Mouse (Mus musculus) lung, postnatal 0 days (tissue): ENCODE measurements around the gene Slc35c1.

Experiments used
- CTCF ChIP-seq: IDR thresholded peaks from 2 replicates; pipeline ENCODE4 v1.5.1; 2016; ENCODE audit warnings: antibody characterized with exemption, mild to moderate bottlenecking
- EP300 ChIP-seq: IDR thresholded peaks from 2 replicates; pipeline ENCODE4 v1.6.1; 2016; ENCODE audit warnings: antibody characterized with exemption, mild to moderate bottlenecking, control low read depth

DNA sequence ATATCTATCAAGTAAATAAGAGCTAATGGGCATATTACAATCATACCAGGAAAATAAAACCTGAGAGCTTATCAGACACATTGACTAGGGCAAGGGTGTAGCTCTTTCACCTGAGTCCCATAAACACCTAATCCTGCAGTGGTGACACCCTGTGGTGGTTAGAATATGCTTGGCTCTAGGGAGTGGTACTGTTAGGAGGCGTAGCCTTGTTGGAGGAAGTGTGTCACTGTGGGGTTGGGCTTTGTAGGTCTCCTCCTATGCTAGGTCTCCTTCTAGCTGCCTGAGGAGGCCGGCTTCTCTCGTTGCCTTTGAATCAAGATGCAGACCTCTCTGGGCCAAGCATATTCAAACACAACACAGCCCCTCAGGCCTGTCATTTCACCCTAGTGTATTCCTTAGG is 14.6 kb upstream of the Slc35c1 start:
- TF ChIP-seq CTCF (no peak), EP300 (no peak)
